Mouse (Mus musculus): ENCODE measurements around the gene Sox5. TPM values are rescaled to one million over a fixed set of nuclear protein-coding genes. Genes with fewer than 3 reads are reported as not detected.

Gene Sox5
- polyA plus RNA-seq, 1 experiment from 2014 or later = 23.4 TPM

DNA sequence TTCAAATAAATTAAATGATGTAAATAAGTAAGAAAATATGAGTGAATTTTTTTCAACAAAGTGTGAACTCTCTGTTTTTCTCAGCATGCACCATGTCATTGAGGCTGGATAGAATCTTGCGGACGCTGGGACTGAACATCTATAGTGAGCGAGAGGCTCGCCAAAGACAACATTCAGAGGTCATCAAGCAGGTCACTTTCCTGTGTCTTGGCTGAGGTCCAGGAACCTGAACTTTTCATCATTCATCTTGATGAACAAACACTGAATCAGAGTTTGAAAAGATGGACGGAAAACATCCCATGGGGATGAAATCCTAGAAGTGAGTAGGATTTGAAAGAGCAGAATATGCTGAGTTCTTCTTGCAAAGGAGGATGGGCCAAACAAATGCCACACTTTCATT, 729.3 kb downstream of the Sox5 start:
- Histone ChIP-seq H3K4me3 (ENCODE audit: low read depth, low read length) (no peak overlapping the region), H3K4me2 (ENCODE audit: low read depth, low read length) (no peak overlapping the region), H3K36me3 (replicated peaks; ENCODE audit: control insufficient read depth, insufficient read depth, low read depth, low read length) (no peaks in the 10 kb centered on the region), H3K9ac (replicated peaks; ENCODE audit: low read length) (no peak overlapping the region), H3K27ac (replicated peaks; ENCODE audit: low read depth, low read length) (no peak overlapping the region), H3K9me3 (replicated peaks; ENCODE audit: control insufficient read depth, low read length) (no peaks in the 10 kb centered on the region), H3K4me1 (ENCODE audit: control insufficient read depth, insufficient read depth, low read length) (peaks cover 2% of the 10 kb centered on the region; the same call in 1 of the 2 replicates), H3K27me3 (ENCODE audit: control insufficient read depth, insufficient read depth, low read length) (no peaks in the 10 kb centered on the region)
- DNase-seq (ENCODE audit: low spot score) = no peak
- WGBS = 62% methylated on average over 5 of the region's 5 CpGs
- ATAC-seq (replicated peaks; ENCODE audit: insufficient number of reproducible peaks, low FRiP score, low TSS enrichment, low read depth) = no peak

DNA sequence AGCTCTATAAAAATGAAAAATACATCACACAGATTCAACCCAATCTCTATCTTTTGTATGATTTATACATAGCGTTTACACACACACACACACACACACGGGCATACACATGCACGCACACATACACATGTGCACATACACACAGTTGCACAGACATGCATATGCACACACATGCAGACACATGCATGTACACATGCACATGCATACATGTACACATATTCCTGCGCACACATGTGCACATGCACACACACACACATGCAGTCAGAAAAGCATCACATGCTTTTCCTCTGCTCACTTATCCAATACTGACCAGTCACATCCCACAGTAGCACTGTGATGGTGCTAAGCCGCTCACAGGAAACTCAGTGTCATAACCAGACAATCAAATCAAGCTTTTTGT, 730.5 kb downstream of the Sox5 start:
- DNase-seq (ENCODE audit: low spot score) (no peak), ATAC-seq (replicated peaks; ENCODE audit: insufficient number of reproducible peaks, low FRiP score, low TSS enrichment, low read depth) (no peak)
- H3K9ac ChIP-seq (replicated peaks; ENCODE audit: low read length) = no peak overlapping the region
- H3K9me3 ChIP-seq (replicated peaks; ENCODE audit: control insufficient read depth, low read length) = no peaks in the 10 kb centered on the region
- H3K4me2 ChIP-seq (ENCODE audit: low read depth, low read length) = no peak overlapping the region
- peaks cover 2% of the 10 kb centered on the region; the same call in 1 of the 2 replicates for H3K4me1 ChIP-seq (ENCODE audit: control insufficient read depth, insufficient read depth, low read length)
- 91% methylated on average over 5 of the region's 5 CpGs for WGBS
- H3K27ac ChIP-seq (replicated peaks; ENCODE audit: low read depth, low read length) = no peak overlapping the region
- no peak overlapping the region for H3K4me3 ChIP-seq (ENCODE audit: low read depth, low read length)
- H3K36me3 ChIP-seq (replicated peaks; ENCODE audit: control insufficient read depth, insufficient read depth, low read depth, low read length) = no peaks in the 10 kb centered on the region
- no peaks in the 10 kb centered on the region for H3K27me3 ChIP-seq (ENCODE audit: control insufficient read depth, insufficient read depth, low read length)

DNA sequence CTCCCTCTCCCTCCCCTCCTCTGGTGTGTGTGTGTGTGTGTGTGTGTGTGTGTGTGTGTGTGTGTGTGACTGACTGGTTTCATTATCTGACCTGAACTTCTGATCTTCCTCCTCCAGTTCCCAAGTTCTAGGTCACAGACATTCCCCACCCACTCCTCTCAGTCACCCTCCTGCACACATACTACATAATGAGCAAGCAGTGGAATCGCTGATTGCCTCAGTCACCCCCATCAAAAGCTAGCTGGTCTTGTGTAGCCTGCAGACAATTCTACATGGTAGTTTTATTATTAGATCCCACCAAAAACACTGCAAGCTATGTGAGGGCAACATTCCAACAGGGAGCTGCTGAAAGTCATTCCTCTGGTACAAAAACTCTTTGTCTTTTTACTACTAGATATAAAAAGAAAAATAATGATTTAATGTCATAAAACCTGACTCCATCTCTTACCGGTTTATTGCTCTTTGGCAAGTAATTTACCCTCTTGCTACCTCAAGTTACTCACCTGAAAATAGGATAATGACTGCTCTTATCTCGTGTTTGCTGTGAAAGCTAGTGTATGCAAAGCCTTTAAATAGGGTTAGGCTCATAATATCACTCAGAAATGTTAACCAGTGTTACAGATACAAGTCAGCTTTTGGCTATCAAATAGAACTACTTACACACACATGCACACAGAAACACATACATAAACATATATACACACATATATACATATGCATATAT, 733.4 kb downstream of the Sox5 start:
- no peak overlapping the region for H3K4me2 ChIP-seq (ENCODE audit: low read depth, low read length)
- no peaks in the 10 kb centered on the region for H3K9me3 ChIP-seq (replicated peaks; ENCODE audit: control insufficient read depth, low read length)
- DNase-seq (ENCODE audit: low spot score) (no peak), ATAC-seq (replicated peaks; ENCODE audit: insufficient number of reproducible peaks, low FRiP score, low TSS enrichment, low read depth) (no peak)
- H3K9ac ChIP-seq (replicated peaks; ENCODE audit: low read length) = no peak overlapping the region
- no peaks in the 10 kb centered on the region for H3K36me3 ChIP-seq (replicated peaks; ENCODE audit: control insufficient read depth, insufficient read depth, low read depth, low read length)
- H3K27me3 ChIP-seq (ENCODE audit: control insufficient read depth, insufficient read depth, low read length) = no peaks in the 10 kb centered on the region
- H3K4me3 ChIP-seq (ENCODE audit: low read depth, low read length) = no peak overlapping the region
- no peak overlapping the region for H3K27ac ChIP-seq (replicated peaks; ENCODE audit: low read depth, low read length)
- WGBS = 76% methylated on average over 3 of the region's 3 CpGs
- no peaks in the 10 kb centered on the region; the same call in 1 of the 2 replicates for H3K4me1 ChIP-seq (ENCODE audit: control insufficient read depth, insufficient read depth, low read length)

- no peak for ATAC-seq (replicated peaks; ENCODE audit: insufficient number of reproducible peaks, low FRiP score, low TSS enrichment, low read depth)
- no peaks in the 10 kb centered on the region; the same call in 1 of the 2 replicates for H3K4me1 ChIP-seq (ENCODE audit: control insufficient read depth, insufficient read depth, low read length)
- H3K27me3 ChIP-seq (ENCODE audit: control insufficient read depth, insufficient read depth, low read length) = no peaks in the 10 kb centered on the region
- 40% methylated on average over 9 of the region's 9 CpGs for WGBS
- no peak for DNase-seq (ENCODE audit: low spot score)
- H3K9ac ChIP-seq (replicated peaks; ENCODE audit: low read length) = no peak overlapping the region
- no peak overlapping the region for H3K27ac ChIP-seq (replicated peaks; ENCODE audit: low read depth, low read length)
- no peaks in the 10 kb centered on the region for H3K36me3 ChIP-seq (replicated peaks; ENCODE audit: control insufficient read depth, insufficient read depth, low read depth, low read length)
- H3K9me3 ChIP-seq (replicated peaks; ENCODE audit: control insufficient read depth, low read length) = no peaks in the 10 kb centered on the region
- H3K4me3 ChIP-seq (ENCODE audit: low read depth, low read length) = no peak overlapping the region
- H3K4me2 ChIP-seq (ENCODE audit: low read depth, low read length) = no peak overlapping the region
Measured at GRCm38 (mm10) chr6:144045503-144045902, 736.3 kb downstream of the Sox5 start.

DNA sequence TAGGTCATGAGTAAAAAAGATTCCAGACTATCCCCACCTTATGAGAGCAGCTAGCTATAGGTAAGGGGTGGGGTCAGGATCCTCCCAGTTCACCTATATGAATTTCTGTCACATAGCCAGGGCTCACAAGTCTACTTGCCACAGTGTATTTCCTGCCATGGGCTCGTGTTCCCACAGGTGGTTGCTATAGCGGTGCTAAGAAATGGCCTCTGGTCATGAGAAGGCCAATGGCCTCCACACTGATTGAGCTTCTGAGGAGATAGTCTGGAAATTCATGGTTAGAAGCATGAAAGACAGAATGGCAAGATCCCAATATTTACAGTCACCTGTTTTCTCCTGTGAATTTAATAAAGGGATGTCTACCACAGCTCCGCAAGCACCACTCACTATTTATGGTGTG, 737.4 kb downstream of the Sox5 start:
- no peak for ATAC-seq (replicated peaks; ENCODE audit: insufficient number of reproducible peaks, low FRiP score, low TSS enrichment, low read depth)
- H3K4me3 ChIP-seq (ENCODE audit: low read depth, low read length) = no peak overlapping the region
- H3K36me3 ChIP-seq (replicated peaks; ENCODE audit: control insufficient read depth, insufficient read depth, low read depth, low read length) = no peaks in the 10 kb centered on the region
- H3K9me3 ChIP-seq (replicated peaks; ENCODE audit: control insufficient read depth, low read length) = no peaks in the 10 kb centered on the region
- no peaks in the 10 kb centered on the region for H3K27me3 ChIP-seq (ENCODE audit: control insufficient read depth, insufficient read depth, low read length)
- H3K4me1 ChIP-seq (ENCODE audit: control insufficient read depth, insufficient read depth, low read length) = no peaks in the 10 kb centered on the region; the same call in 1 of the 2 replicates
- no peak overlapping the region for H3K27ac ChIP-seq (replicated peaks; ENCODE audit: low read depth, low read length)
- DNase-seq (ENCODE audit: low spot score) = no peak
- H3K4me2 ChIP-seq (ENCODE audit: low read depth, low read length) = no peak overlapping the region
- WGBS = 80% methylated on average over 3 of the region's 3 CpGs
- H3K9ac ChIP-seq (replicated peaks; ENCODE audit: low read length) = no peak overlapping the region

DNA sequence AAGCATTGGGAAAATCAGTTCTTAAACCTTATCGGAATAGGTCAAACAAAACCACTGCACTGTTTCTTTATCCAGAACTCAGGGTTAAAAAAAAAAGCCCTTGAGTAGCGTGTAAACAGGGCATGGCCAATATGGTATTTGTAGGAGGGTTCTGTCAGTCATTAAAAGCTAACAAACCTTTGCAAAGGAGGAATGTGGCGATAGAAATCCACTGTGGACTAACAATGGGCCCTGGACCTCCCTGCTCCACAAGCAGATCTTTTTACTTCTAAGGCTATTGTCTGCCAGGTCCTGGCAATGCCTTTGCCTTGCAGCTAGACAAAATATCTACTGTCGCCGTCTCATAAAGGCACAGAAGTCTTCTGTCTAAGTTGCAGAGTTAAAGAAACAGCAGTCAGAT, 738.8 kb downstream of the Sox5 start:
- DNase-seq (ENCODE audit: low spot score) = peak; percentile 47
- H3K27me3 ChIP-seq (ENCODE audit: control insufficient read depth, insufficient read depth, low read length) = no peaks in the 10 kb centered on the region
- no peaks in the 10 kb centered on the region for H3K9me3 ChIP-seq (replicated peaks; ENCODE audit: control insufficient read depth, low read length)
- H3K4me1 ChIP-seq (ENCODE audit: control insufficient read depth, insufficient read depth, low read length) = no peaks in the 10 kb centered on the region; the same call in 1 of the 2 replicates
- H3K9ac ChIP-seq (replicated peaks; ENCODE audit: low read length) = no peak overlapping the region
- no peak overlapping the region for H3K27ac ChIP-seq (replicated peaks; ENCODE audit: low read depth, low read length)
- ATAC-seq (replicated peaks; ENCODE audit: insufficient number of reproducible peaks, low FRiP score, low TSS enrichment, low read depth) = no peak
- H3K4me2 ChIP-seq (ENCODE audit: low read depth, low read length) = no peak overlapping the region
- H3K36me3 ChIP-seq (replicated peaks; ENCODE audit: control insufficient read depth, insufficient read depth, low read depth, low read length) = no peaks in the 10 kb centered on the region
- no peak overlapping the region for H3K4me3 ChIP-seq (ENCODE audit: low read depth, low read length)
- 33% methylated on average over 5 of the region's 5 CpGs for WGBS

- no peak overlapping the region for H3K4me3 ChIP-seq (ENCODE audit: low read depth, low read length)
- H3K9me3 ChIP-seq (replicated peaks; ENCODE audit: control insufficient read depth, low read length) = no peaks in the 10 kb centered on the region
- no peaks in the 10 kb centered on the region for H3K27me3 ChIP-seq (ENCODE audit: control insufficient read depth, insufficient read depth, low read length)
- no peak for ATAC-seq (replicated peaks; ENCODE audit: insufficient number of reproducible peaks, low FRiP score, low TSS enrichment, low read depth)
- no peaks in the 10 kb centered on the region for H3K36me3 ChIP-seq (replicated peaks; ENCODE audit: control insufficient read depth, insufficient read depth, low read depth, low read length)
- WGBS = 70% methylated on average over 9 of the region's 9 CpGs
- H3K9ac ChIP-seq (replicated peaks; ENCODE audit: low read length) = no peak overlapping the region
- no peak overlapping the region for H3K27ac ChIP-seq (replicated peaks; ENCODE audit: low read depth, low read length)
- H3K4me2 ChIP-seq (ENCODE audit: low read depth, low read length) = no peak overlapping the region
- no peaks in the 10 kb centered on the region; the same call in 1 of the 2 replicates for H3K4me1 ChIP-seq (ENCODE audit: control insufficient read depth, insufficient read depth, low read length)
- DNase-seq (ENCODE audit: low spot score) = no peak
Measured at GRCm38 (mm10) chr6:144041941-144042340, 739.8 kb downstream of the Sox5 start.

- DNase-seq (ENCODE audit: low spot score) (no peak), ATAC-seq (replicated peaks; ENCODE audit: insufficient number of reproducible peaks, low FRiP score, low TSS enrichment, low read depth) (no peak)
- no peaks in the 10 kb centered on the region for H3K36me3 ChIP-seq (replicated peaks; ENCODE audit: control insufficient read depth, insufficient read depth, low read depth, low read length)
- no peaks in the 10 kb centered on the region for H3K27me3 ChIP-seq (ENCODE audit: control insufficient read depth, insufficient read depth, low read length)
- no peak overlapping the region for H3K27ac ChIP-seq (replicated peaks; ENCODE audit: low read depth, low read length)
- no peaks in the 10 kb centered on the region for H3K9me3 ChIP-seq (replicated peaks; ENCODE audit: control insufficient read depth, low read length)
- H3K4me2 ChIP-seq (ENCODE audit: low read depth, low read length) = no peak overlapping the region
- no peak overlapping the region for H3K4me3 ChIP-seq (ENCODE audit: low read depth, low read length)
- H3K9ac ChIP-seq (replicated peaks; ENCODE audit: low read length) = no peak overlapping the region
- H3K4me1 ChIP-seq (ENCODE audit: control insufficient read depth, insufficient read depth, low read length) = no peaks in the 10 kb centered on the region; the same call in 1 of the 2 replicates
- WGBS = 76% methylated on average over 5 of the region's 5 CpGs
Measured at GRCm38 (mm10) chr6:144041188-144041587, 740.6 kb downstream of the Sox5 start.
